Mouse (Mus musculus): ENCODE data around the gene Ifitm5. TPM values are rescaled to one million over a fixed set of nuclear protein-coding genes. Genes with fewer than 3 reads are reported as not detected.
"Not testable (repeated sequence)": the region's sequence is repeated elsewhere in the genome, so short reads cannot be mapped to it uniquely, and the experiment has no call there.

Ifitm5 gene
- total RNA-seq (2021): not detected

GRCm38 (mm10) chr7:140949824-140950530 is at the start of gene Ifitm5:
Ifitm5 (minus strand) TSS chr7:140950291.
- intact Hi-C loops (cut with DNase I): no loop called here
- no peak for DNase-seq

- intact Hi-C loops (cut with DNase I): no loop called here
- no peak for DNase-seq
Observed at GRCm38 (mm10) chr7:140998853-140999700, 49.0 kb upstream of the Ifitm5 start.

- intact Hi-C loops (cut with DNase I): no loop called here
- DNase-seq: no peak
Observed at GRCm38 (mm10) chr7:140997817-140998216, 47.7 kb upstream of the Ifitm5 start.

GRCm38 (mm10) chr7:140991117-140991689 is 41.1 kb upstream of the Ifitm5 start:
- intact Hi-C loops (cut with DNase I): no loop called here
- no peak for DNase-seq

GRCm38 (mm10) chr7:140990622-140991021 is 40.5 kb upstream of the Ifitm5 start:
- DNase-seq: no peak
- intact Hi-C loops (cut with DNase I): no loop called here

GRCm38 (mm10) chr7:140990185-140990584 is 40.1 kb upstream of the Ifitm5 start:
- intact Hi-C loops (cut with DNase I): no loop called here
- no peak for DNase-seq

GRCm38 (mm10) chr7:140989022-140989421 is 38.9 kb upstream of the Ifitm5 start:
- intact Hi-C loops (cut with DNase I): no loop called here
- DNase-seq: no peak

GRCm38 (mm10) chr7:140987182-140988138 is 37.4 kb upstream of the Ifitm5 start:
- intact Hi-C loops (cut with DNase I): no loop called here
- DNase-seq: no peak

- no peak for DNase-seq
- intact Hi-C loops (cut with DNase I): no loop called here
Observed at GRCm38 (mm10) chr7:140982971-140983370, 32.9 kb upstream of the Ifitm5 start.

- intact Hi-C loops (cut with DNase I): no loop called here
- no peak for DNase-seq
Observed at GRCm38 (mm10) chr7:140981704-140982103, 31.6 kb upstream of the Ifitm5 start.

- DNase-seq; intact Hi-C loops (cut with DNase I): not testable (repeated sequence)
Observed at GRCm38 (mm10) chr7:140976720-140977119, 26.6 kb upstream of the Ifitm5 start.

- no peak for DNase-seq
- intact Hi-C loops (cut with DNase I): no loop called here
Observed at GRCm38 (mm10) chr7:140975465-140975864, 25.4 kb upstream of the Ifitm5 start.

GRCm38 (mm10) chr7:140974940-140975339 is 24.8 kb upstream of the Ifitm5 start:
- intact Hi-C loops (cut with DNase I): no loop called here
- DNase-seq: no peak

GRCm38 (mm10) chr7:140973396-140974165 is 23.5 kb upstream of the Ifitm5 start:
- DNase-seq: no peak
- intact Hi-C loops (cut with DNase I): no loop called here

GRCm38 (mm10) chr7:140971479-140972171 is 21.5 kb upstream of the Ifitm5 start:
- intact Hi-C loops (cut with DNase I): no loop called here

GRCm38 (mm10) chr7:140970931-140971330 is 20.8 kb upstream of the Ifitm5 start:
- intact Hi-C loops (cut with DNase I): no loop called here

More at GRCm38 (mm10) chr7:140971479-140972171, 21.5 kb upstream of the Ifitm5 start:
- DNase-seq: no peak

GRCm38 (mm10) chr7:140968710-140969109 is 18.6 kb upstream of the Ifitm5 start:
- DNase-seq: not testable (repeated sequence)
- intact Hi-C loops (cut with DNase I): loop anchor here (5.0 kb wide), 1 partner anchor 74 kb away; no protein-coding TSS in a partner anchor

More at GRCm38 (mm10) chr7:140970931-140971330, 20.8 kb upstream of the Ifitm5 start:
- no peak for DNase-seq

GRCm38 (mm10) chr7:140967862-140968591 is 17.9 kb upstream of the Ifitm5 start:
- no peak for DNase-seq
- intact Hi-C loops (cut with DNase I): loop anchor here (5.0 kb wide), 1 partner anchor 74 kb away; no protein-coding TSS in a partner anchor
